Mouse (Mus musculus) megakaryocyte, embryonic 14.5 days (primary cell): Measurements from ENCODE around the gene Mafg.

ENCODE experiments used
- FLI1 ChIP-seq: IDR thresholded peaks from 2 replicates; pipeline ENCODE4 v1.6.1; 2012; ENCODE audit warnings: low read length, inconsistent platforms, mixed read lengths
- GATA1 ChIP-seq: IDR thresholded peaks from 3 replicates; pipeline ENCODE4 v1.6.1; 2012; ENCODE audit warnings: mixed read lengths, low read length, inconsistent platforms, borderline replicate concordance

- TF ChIP-seq GATA1 (no peak), FLI1 (no peak)
Observed at GRCm38 (mm10) chr11:120654741-120655140, 21.3 kb upstream of the Mafg start.
